Mouse (Mus musculus): Measurements from ENCODE around the gene Ankmy1.

- TF ChIP-seq CTCF (conservative IDR thresholded peaks at IDR 0.05; ENCODE audit: low read length) = no peak
- TF ChIP-seq POU5F1 (IDR thresholded peaks at IDR 0.05; ENCODE audit: borderline replicate concordance, low read length) = no peak
- TF ChIP-seq NANOG (IDR thresholded peaks at IDR 0.05; ENCODE audit: borderline replicate concordance, low read length) = no peak
These were observed 32.6 kb upstream of the Ankmy1 start for GRCm38 (mm10) chr1:92935054-92935962.
